Mouse (Mus musculus) yolk sac, embryonic 10.5 days (tissue): Measurements from ENCODE around the gene Stfa2l1.
"Not testable (repeated sequence)": the region's sequence is repeated elsewhere in the genome, so short reads cannot be mapped to it uniquely, and the experiment has no call there.

Source experiments
- DNase-seq: peaks from one replicate; pipeline ENCODE4 v3.0.0-alpha.2; 2017; ENCODE audit warnings: low spot score

Stfa2l1 gene

DNA sequence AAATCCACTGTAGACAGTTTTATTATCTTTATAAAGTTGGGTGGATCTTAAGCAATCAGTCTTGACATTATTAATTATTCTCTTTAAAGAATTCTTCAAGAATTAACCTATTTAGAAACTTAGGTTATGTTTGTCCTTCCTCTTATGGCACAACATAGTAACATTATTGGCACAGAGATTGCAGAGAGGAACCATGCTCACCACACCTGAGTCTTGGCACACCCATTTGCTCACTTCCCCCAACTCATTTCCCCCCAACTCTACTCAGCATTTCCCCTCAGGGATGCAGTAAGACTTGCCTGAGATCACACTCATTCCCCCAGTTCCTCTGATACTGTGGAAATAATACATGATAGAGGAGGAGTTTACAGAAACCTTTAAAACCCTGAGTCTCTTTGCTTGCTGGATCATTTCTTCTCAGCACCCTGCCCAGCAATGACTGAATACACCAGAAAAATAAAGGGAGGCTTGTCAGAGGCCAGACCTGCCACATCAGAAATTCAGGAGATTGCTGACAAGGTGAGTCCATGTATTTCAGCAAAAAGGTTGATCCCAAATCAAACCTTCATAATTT lies at the start of gene Stfa2l1:
Stfa2l1 (plus strand) TSS at position 410 of the 574 bp plus-strand sequence.
- DNase-seq, result no peak

- DNase-seq, result not testable (repeated sequence)
Measured at GRCm38 (mm10) chr16:36111486-36111885, 45.1 kb upstream of the Stfa2l1 start.

DNA sequence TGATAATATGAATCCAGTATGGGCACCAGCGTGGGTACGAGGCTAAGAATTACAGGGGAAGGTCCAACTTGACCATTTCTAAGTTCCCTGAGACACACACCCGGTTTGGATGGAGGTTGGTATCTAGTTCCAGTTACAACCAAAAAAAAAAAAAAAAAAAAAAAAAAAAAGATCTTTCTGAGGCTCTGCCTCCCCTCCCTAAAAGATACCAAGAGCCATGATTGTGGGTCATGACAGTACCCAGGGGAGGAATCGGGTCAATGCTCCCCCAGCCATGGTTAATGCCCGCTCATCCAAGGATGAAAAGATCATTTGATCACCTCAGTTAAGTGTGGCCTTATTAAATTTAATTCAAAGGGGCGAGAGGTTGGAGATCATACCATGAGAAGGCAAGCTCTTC lies 40.9 kb upstream of the Stfa2l1 start:
- DNase-seq, result not testable (repeated sequence)

- no peak for DNase-seq
Measured at GRCm38 (mm10) chr16:36128092-36128491, 28.5 kb upstream of the Stfa2l1 start.

DNA sequence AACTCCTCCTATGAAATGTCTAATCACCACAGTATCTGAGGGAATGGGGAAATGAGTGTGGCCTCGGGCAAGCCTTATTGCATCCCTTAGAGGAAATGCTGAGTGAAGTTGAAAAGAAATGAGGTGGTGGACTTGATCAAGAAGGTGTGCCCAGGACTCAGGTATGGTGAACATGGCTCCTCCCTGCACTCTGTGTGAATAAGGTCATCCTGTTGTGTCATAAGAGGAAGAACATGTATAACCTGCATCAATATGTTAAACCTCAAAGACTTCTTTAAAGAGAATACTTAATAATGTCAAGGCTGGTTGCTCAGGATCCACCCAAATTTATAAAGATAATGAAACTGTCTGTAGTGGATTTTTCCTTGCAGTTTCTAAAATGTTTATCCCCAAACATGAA lies 25.5 kb upstream of the Stfa2l1 start, which contains the start of gene Csta1:
Csta1 (minus strand) TSS at position 101 of the 400 bp plus-strand sequence.
- DNase-seq, result no peak

GRCm38 (mm10) chr16:36138201-36138600 lies 18.4 kb upstream of the Stfa2l1 start:
- no peak for DNase-seq

- not testable (repeated sequence) for DNase-seq
Measured at GRCm38 (mm10) chr16:36167841-36168240, 11.2 kb downstream of the Stfa2l1 start.

DNA sequence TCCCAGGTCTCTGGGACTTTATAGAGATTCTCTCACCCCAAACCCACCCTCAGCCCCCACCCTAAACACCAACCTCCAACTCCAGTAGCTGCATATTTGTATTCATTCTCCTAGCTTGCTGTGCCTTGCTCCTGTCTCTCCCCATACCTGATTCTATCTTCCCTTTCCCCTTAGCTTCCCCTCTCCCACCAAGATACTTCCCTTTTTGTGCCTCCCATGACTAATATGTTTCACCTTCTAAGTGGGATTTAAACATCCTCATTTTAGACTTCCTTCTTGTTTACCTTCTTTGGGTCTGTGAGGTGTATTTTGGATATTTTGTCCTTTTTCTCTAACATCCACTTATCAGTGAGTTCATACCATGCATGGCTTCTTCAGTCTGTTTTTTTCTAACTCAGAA lies 19.5 kb downstream of the Stfa2l1 start:
- DNase-seq, result no peak

DNA sequence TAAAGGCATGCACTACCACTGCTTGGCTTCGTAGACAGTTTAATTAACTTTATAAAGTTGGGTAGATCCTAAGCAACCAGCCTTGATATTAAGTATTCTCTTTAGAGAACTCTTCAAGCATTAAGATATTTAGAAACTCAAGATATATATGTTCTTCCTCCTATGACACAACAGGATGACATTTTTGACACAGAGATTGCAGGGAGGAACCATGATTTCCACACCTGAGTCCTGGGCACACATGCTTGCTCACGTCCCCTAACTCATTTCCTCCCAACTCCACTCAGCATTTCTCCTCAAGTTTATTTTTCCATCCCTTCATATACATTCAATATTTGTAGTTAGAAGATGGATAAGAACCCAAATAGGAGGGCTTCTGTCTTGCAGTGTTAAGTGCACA lies 23.3 kb downstream of the Stfa2l1 start:
- no peak for DNase-seq

- not testable (repeated sequence) for DNase-seq
Measured at GRCm38 (mm10) chr16:36183912-36184311, 27.3 kb downstream of the Stfa2l1 start, which contains the start of gene Gm5483. TSS of gene Gm5483 (plus strand) at chr16:36184212.

DNA sequence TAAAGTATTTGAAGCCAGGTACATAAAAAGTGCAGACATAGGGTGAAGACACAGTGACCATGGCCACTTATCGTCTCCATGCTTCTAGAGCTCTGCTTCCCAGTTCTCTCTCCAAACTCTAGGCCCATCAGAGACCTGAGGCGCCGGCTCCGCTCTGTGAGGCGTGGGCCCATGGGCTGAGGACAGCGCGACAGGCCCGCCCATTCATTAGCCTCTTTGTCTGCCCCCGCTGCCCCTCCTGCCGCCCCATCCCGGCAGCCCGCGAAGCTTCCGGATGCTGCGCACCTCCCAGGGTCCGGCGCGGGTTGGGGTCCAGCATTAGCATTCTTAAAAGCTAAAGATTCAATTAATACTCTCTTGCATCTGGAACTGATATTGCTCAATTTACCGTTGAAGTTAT lies 42.6 kb downstream of the Stfa2l1 start:
- no peak for DNase-seq

DNA sequence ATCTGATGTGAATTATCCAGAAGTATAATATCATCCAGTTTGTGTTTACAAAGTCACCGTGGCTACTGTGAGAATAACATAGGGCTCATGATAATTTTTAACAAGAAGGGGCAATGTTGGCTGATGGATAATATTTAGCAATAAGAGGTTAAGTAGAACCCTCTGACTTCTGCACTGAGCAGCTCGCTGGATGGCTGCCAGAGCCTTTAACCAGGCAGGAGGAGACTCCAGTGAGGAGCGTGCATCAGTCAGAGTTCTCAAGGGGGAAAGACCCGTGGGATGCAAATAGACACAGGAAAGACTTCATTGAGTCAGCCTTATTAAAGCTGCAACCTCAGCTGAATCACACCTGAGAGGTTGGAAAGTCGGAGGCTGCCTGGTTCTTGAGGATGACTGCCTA lies 47.2 kb downstream of the Stfa2l1 start:
- no peak for DNase-seq

- DNase-seq, result not testable (repeated sequence)
Measured at GRCm38 (mm10) chr16:36205684-36206083, 49.1 kb downstream of the Stfa2l1 start.

- no peak for DNase-seq
Measured at GRCm38 (mm10) chr16:36209967-36210453, 53.4 kb downstream of the Stfa2l1 start, which contains the start of gene Gm5416. TSS of gene Gm5416 (plus strand) at chr16:36210403.
